Mouse (Mus musculus): Measurements from ENCODE around the gene Kcnq5. TPM values are rescaled to one million over a fixed set of nuclear protein-coding genes. Genes with fewer than 3 reads are reported as not detected.
"Not testable (repeated sequence)": the region's sequence is repeated elsewhere in the genome, so short reads cannot be mapped to it uniquely, and the experiment has no call there.

The Kcnq5 gene
- polyA plus RNA-seq, 1 experiment from 2014 or later = not detected

DNA sequence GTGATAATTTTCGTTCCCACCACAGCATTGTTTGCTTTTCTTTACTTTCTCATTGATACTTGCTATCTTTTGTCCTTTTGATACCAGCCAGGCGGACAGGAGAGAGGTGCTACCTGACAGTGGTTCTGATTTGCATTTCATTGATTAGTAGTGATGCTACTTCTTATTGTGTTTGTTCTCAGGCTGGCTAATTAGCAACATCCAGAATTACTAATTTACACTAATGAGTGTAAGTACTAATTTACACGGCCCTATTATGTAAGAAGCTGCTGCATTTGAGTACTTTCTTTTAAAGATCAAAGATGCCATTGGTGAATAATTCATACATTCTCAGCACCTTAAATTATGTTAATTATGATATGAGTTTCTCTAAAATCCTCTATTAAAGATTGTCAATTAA is 525.0 kb downstream of the Kcnq5 start:
- H3K36me3 ChIP-seq (ENCODE audit: inconsistent target) = no peaks in the 10 kb centered on the region
- H3K27ac ChIP-seq = no peak overlapping the region
- no peak overlapping the region for H3K4me3 ChIP-seq (ENCODE audit: inconsistent target)
- H3K79me2 ChIP-seq (ENCODE audit: inconsistent target) = no peaks in the 10 kb centered on the region
- 95% methylated on average over 2 of the region's 3 CpGs for WGBS (ENCODE audit: missing documents)

- Histone ChIP-seq H3K36me3 (ENCODE audit: inconsistent target) (no peaks in the 10 kb centered on the region), H3K27ac (no peak overlapping the region), H3K4me3 (ENCODE audit: inconsistent target) (no peak overlapping the region), H3K79me2 (ENCODE audit: inconsistent target) (no peaks in the 10 kb centered on the region)
- WGBS (ENCODE audit: missing documents) = 81% methylated on average over 3 of the region's 3 CpGs
These were observed 526.9 kb downstream of the Kcnq5 start for GRCm38 (mm10) chr1:21434853-21435252.

DNA sequence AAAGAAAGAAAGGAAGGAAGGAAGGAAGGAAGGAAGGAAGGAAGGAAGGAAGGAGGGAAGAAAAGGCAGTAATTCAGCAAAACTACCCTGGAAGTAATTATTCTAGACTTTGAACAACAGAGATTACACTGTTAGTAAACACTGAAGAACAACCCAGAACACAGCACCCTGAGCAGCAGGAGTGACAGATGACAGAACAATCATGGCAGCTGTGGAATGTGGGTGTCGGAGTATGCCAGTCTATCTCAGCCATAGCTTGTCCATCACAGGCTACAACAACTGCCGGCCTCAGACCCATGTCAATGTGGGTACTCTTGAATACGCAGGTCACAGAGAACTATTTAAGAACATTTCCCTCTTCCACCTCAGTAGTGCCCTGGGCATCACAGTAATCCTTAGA is 530.1 kb downstream of the Kcnq5 start:
- Histone ChIP-seq H3K36me3 (ENCODE audit: inconsistent target) (no peaks in the 10 kb centered on the region), H3K79me2 (ENCODE audit: inconsistent target) (no peaks in the 10 kb centered on the region), H3K27ac (no peak overlapping the region), H3K4me3 (ENCODE audit: inconsistent target) (no peak overlapping the region)
- WGBS (ENCODE audit: missing documents) = 97% methylated on average over 3 of the region's 3 CpGs

GRCm38 (mm10) chr1:21428079-21428478 is 533.7 kb downstream of the Kcnq5 start:
- H3K4me3 ChIP-seq (ENCODE audit: inconsistent target) = no peak overlapping the region
- no peaks in the 10 kb centered on the region for H3K79me2 ChIP-seq (ENCODE audit: inconsistent target)
- WGBS (ENCODE audit: missing documents) = 94% methylated on average over 4 of the region's 4 CpGs

GRCm38 (mm10) chr1:21425654-21426053 is 536.1 kb downstream of the Kcnq5 start:
- Histone ChIP-seq H3K4me3 (ENCODE audit: inconsistent target) (no peak overlapping the region), H3K79me2 (ENCODE audit: inconsistent target) (no peaks in the 10 kb centered on the region), H3K27ac (no peak overlapping the region), H3K36me3 (ENCODE audit: inconsistent target) (no peaks in the 10 kb centered on the region)
- 80% methylated on average over 2 of the region's 2 CpGs for WGBS (ENCODE audit: missing documents)

More at GRCm38 (mm10) chr1:21428079-21428478, 533.7 kb downstream of the Kcnq5 start:
- Histone ChIP-seq H3K36me3 (ENCODE audit: inconsistent target) (no peaks in the 10 kb centered on the region), H3K27ac (no peak overlapping the region)

DNA sequence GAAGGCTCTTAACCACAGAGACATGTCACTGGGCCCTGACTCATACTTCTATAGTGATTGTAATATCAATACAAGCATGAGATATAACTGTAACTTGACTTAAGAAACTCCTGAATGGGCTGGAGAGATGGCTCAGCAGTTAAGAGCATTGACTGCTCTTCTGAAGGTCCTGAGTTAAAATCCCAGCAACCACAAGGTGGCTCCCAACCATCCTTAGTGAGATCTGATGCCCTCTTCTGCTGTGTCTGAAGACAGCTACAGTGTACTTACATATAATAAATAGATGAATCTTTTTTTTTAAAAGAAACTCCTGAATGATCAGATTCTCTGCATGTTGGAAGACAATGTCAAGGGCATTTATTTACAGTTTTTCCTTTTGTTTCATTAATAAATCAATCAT is 542.4 kb downstream of the Kcnq5 start:
- Histone ChIP-seq H3K4me3 (ENCODE audit: inconsistent target) (no peak overlapping the region), H3K27ac (no peak overlapping the region), H3K36me3 (ENCODE audit: inconsistent target) (no peaks in the 10 kb centered on the region), H3K79me2 (ENCODE audit: inconsistent target) (no peaks in the 10 kb centered on the region)

- no peaks in the 10 kb centered on the region for H3K36me3 ChIP-seq (ENCODE audit: inconsistent target)
- no peaks in the 10 kb centered on the region for H3K79me2 ChIP-seq (ENCODE audit: inconsistent target)
- no peak overlapping the region for H3K27ac ChIP-seq
- 89% methylated on average over 2 of the region's 2 CpGs for WGBS (ENCODE audit: missing documents)
- no peak overlapping the region for H3K4me3 ChIP-seq (ENCODE audit: inconsistent target)
These were observed 549.6 kb downstream of the Kcnq5 start for GRCm38 (mm10) chr1:21412197-21412555.

DNA sequence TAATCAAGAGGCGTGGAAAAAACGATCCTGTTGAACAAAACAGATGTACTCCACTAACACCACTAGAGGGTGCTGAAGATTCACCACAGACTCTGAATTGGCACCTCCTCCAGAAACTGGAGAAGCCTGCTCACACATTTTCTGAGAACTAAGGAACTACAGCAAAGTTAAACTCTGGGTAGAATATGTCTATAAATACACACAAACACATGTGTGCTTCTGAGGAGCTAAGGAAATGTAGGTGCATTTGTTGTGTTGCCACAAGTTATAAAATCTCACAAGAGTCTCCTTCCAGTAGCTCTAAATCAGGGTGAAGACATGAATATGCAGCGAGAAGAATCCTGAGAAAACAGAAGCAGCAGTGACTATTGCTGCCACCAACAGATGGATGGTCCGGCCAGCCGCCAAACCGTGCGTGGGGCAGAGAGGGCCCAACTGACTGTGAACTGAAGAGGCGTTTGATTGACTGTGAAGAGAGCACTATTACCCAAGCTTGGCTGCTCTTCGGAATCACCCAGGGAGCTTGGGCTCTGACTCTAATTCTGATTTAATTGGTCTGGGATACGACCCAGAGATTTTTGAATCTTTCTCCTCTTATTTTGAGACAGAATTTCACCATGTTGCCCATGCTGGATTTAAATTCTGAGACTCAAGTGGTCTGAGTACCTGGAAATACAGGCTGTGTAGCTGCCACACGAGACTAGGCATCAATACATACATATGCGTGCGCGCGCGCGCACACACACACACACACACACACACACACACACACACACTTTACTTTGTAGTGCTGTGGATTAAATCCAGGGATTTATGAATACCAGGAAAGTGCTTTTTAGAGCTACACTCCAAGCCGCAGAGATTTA is 550.2 kb downstream of the Kcnq5 start:
- H3K27ac ChIP-seq = no peak overlapping the region
- WGBS (ENCODE audit: missing documents) = 64% methylated on average over 18 of the region's 18 CpGs
- H3K36me3 ChIP-seq (ENCODE audit: inconsistent target) = no peaks in the 10 kb centered on the region
- H3K4me3 ChIP-seq (ENCODE audit: inconsistent target) = no peak overlapping the region
- H3K79me2 ChIP-seq (ENCODE audit: inconsistent target) = no peaks in the 10 kb centered on the region

GRCm38 (mm10) chr1:21407266-21407665 is 554.5 kb downstream of the Kcnq5 start:
- Histone ChIP-seq H3K27ac (no peak overlapping the region), H3K79me2 (ENCODE audit: inconsistent target) (no peaks in the 10 kb centered on the region), H3K4me3 (ENCODE audit: inconsistent target) (no peak overlapping the region), H3K36me3 (ENCODE audit: inconsistent target) (no peaks in the 10 kb centered on the region)
- WGBS (ENCODE audit: missing documents) = 75% methylated on average over 2 of the region's 2 CpGs

DNA sequence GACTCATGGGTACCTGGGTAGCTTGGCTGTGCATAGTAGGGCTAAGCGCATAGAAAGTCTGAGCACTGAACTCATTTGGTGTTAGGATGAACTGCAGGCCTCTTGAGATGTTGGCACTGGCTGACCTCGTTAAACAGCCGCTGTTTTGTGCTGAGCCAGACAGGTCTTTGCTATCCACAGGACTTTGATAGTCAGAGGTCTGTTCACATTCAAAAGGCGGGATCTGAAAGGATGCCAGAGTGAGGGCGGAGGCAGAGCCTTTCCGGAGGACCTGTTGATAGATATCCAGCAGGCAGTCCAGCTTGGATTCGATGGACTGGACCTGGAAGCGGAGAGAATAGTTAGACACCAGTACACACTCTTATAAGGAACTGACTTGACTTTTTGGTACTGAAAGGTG is 558.9 kb downstream of the Kcnq5 start:
- Histone ChIP-seq H3K36me3 (ENCODE audit: inconsistent target) (no peaks in the 10 kb centered on the region), H3K4me3 (ENCODE audit: inconsistent target) (no peak overlapping the region), H3K79me2 (ENCODE audit: inconsistent target) (no peaks in the 10 kb centered on the region), H3K27ac (no peak overlapping the region)
- WGBS (ENCODE audit: missing documents) = 91% methylated on average over 8 of the region's 8 CpGs

GRCm38 (mm10) chr1:21391138-21391671 is 570.5 kb downstream of the Kcnq5 start:
- no peaks in the 10 kb centered on the region for H3K36me3 ChIP-seq (ENCODE audit: inconsistent target)
- H3K79me2 ChIP-seq (ENCODE audit: inconsistent target) = no peaks in the 10 kb centered on the region
- no peak overlapping the region for H3K4me3 ChIP-seq (ENCODE audit: inconsistent target)
- no peak overlapping the region for H3K27ac ChIP-seq
- 87% methylated on average over 6 of the region's 6 CpGs for WGBS (ENCODE audit: missing documents)

DNA sequence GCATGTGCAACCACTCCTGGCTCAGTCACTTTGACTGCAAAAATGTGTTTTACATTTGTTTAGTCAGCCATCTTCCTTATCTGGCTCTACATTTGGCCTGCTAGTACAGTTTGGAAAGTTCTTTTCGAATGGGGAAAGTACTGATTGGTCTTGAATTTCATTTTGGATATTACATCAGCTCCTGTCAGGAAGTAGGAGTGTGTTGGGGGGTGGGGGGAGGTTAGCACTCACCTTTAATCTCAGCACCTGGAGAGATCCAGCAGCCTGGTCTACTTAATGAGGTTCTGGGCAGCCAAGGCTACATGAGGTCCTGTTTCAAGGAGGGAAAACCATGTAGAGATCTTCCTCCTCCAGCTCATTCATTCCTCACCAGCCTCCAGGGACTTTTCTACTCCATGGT is 578.5 kb downstream of the Kcnq5 start, which contains the start of gene Khdc1b:
Khdc1b (plus strand) TSS at position 301 of the 400 bp plus-strand sequence.
- H3K4me3 ChIP-seq (ENCODE audit: inconsistent target) = no peak within 1 kb of the TSS
- no peak within 1 kb of the TSS for H3K27ac ChIP-seq
- H3K36me3 ChIP-seq (ENCODE audit: inconsistent target) = no peaks in the 10 kb centered on the region
- no peaks in the 10 kb centered on the region for H3K79me2 ChIP-seq (ENCODE audit: inconsistent target)
- 80% methylated on average over 1 of the region's 1 CpGs for WGBS (ENCODE audit: missing documents)

- H3K79me2 ChIP-seq (ENCODE audit: inconsistent target); H3K4me3 ChIP-seq (ENCODE audit: inconsistent target); H3K27ac ChIP-seq; H3K36me3 ChIP-seq (ENCODE audit: inconsistent target): not testable (repeated sequence)
- 83% methylated on average over 1 of the region's 1 CpGs for WGBS (ENCODE audit: missing documents)
These were observed 593.7 kb downstream of the Kcnq5 start, which contains the start of gene Khdc1c for GRCm38 (mm10) chr1:21368031-21368430. Gene Khdc1c (plus strand): TSS chr1:21368331.

DNA sequence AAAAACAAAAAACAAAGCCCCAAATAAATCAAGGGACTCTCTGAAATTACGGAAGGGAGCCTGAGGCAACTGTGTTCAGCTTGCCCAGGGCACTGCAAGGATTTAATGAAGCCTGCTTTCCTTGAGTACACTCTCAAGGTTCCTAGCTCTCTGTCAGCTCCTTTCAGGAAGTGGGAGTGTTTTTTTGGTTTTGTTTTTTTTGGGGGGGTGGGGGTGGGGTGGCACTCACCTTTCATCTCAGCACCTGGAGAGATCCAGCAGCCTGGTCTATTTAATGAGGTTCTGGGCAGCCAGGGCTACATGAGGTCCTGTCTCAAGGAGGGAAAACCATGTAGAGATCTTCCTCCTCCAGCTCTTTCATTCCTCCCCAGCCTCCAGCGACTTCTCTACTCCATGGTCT is 612.4 kb downstream of the Kcnq5 start, which contains the start of gene Khdc1a:
Khdc1a (plus strand) TSS at position 301 of the 400 bp plus-strand sequence.
- Histone ChIP-seq H3K27ac (no peak within 1 kb of the TSS), H3K4me3 (ENCODE audit: inconsistent target) (no peak within 1 kb of the TSS), H3K36me3 (ENCODE audit: inconsistent target) (no peaks in the 10 kb centered on the region), H3K79me2 (ENCODE audit: inconsistent target) (no peaks in the 10 kb centered on the region)
- WGBS (ENCODE audit: missing documents) = 100% methylated on average over 1 of the region's 2 CpGs

All from macrophage (primary cell).